Mouse (Mus musculus): ENCODE measurements around the gene Ctnnd2. TPM values are rescaled to one million over a fixed set of nuclear protein-coding genes. Genes with fewer than 3 reads are reported as not detected.

Ctnnd2 gene
- total RNA-seq, 2 experiments from 2014 or later, result 4.1 TPM; not detected in 1

DNA sequence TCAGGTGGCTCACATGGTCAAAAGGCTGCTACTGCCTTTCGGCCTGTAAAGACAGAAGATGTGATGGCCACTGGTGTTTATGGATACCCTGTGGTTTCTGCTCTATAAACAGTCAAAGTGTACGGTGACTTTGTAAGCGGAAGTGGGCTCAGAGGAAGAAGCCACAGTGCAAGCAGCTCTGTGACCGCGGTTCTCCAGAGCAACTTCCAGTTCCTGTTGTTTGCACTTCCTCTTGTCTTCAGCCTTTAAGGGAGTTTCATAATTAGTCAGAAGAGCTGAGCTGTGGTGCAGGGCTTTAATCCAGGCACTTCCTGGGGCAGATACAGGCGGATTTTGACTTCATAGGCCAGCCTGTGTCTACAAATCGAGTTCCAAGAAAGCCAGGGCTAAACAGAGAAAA, 438.2 kb downstream of the Ctnnd2 start:
- 0 out of 2 replicates have a peak, but pooled peaks have one; percentile 50 for ATAC-seq (replicated peaks; ENCODE audit: low FRiP score, low TSS enrichment, poor library complexity, severe bottlenecking)

DNA sequence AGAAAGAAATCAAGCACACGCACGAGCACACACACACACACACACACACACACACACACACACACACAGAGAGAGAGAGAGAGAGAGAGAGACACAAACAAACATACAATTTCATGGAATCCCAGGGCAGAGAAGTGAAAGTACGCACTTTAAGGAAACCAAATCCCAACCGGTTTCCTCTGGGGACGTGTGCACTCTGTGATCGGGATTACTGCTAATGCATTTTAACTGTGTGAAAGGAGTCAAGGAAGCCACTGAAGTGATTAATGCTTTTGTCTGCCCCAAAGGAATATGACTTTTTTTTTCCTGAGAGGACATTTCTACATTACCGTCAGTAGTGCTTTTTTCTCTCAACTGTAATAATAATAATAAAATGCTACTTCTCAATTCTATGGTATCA, 443.1 kb downstream of the Ctnnd2 start:
- no peak for ATAC-seq (replicated peaks; ENCODE audit: low FRiP score, low TSS enrichment, poor library complexity, severe bottlenecking)

DNA sequence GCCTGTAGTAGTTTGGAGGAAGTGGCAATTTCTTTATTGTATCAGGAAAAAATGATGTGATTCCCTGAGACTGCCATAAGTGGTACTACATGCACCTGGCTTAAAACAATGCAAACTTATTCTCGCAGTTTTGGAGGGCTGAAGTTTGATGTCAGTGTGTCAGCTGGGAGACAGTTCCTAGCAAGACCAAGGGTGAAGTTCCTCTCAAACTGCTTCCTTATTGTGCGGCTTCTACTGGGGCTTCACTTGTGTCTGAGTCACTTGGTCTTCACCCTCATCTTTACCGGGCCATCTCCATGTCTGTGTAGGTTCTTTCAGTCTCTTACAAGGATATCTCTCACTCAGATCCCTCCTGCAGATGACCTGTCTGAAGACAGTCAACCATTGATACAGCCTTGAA, 444.5 kb downstream of the Ctnnd2 start:
- no peak for ATAC-seq (replicated peaks; ENCODE audit: low FRiP score, low TSS enrichment, poor library complexity, severe bottlenecking)

DNA sequence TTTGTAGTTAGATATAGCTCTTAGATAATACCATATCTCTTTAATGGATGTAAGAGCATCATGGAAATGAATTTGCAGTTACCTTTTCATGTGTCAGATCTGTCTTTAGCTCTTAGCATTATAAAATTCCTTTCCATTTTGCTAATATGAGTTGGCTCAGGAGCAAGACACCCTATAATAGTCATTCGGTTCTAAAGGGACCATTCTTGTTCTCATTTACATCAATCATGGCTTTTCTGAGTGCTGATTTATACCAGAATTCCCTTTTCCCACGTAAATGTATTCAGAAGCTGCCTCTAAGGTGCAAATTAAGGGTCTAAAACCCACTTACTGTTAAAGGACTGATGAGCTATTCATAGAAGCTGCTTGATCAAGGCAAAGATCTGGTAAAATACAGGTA, 445.5 kb downstream of the Ctnnd2 start:
- no peak for ATAC-seq (replicated peaks; ENCODE audit: low FRiP score, low TSS enrichment, poor library complexity, severe bottlenecking)

DNA sequence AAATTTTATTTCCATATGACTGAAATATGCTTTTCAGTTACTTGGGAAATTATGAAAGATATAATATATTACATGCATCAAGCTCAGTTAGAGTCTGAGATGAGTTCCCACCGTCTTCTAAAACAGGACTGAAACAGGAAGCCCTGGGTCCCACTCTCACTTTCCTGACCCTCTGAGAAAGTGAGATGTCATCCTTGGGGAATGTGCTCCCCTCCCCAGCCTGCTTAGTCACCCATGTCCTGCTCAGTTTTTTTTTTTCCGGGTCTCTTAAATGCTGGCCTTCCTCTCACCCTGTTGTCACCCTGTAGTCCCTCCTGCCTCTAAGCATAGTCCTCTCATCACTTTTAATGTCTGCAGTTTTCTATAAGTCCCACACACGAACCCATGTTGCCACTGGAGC, 456.1 kb downstream of the Ctnnd2 start:
- no peak for ATAC-seq (replicated peaks; ENCODE audit: low FRiP score, low TSS enrichment, poor library complexity, severe bottlenecking)

DNA sequence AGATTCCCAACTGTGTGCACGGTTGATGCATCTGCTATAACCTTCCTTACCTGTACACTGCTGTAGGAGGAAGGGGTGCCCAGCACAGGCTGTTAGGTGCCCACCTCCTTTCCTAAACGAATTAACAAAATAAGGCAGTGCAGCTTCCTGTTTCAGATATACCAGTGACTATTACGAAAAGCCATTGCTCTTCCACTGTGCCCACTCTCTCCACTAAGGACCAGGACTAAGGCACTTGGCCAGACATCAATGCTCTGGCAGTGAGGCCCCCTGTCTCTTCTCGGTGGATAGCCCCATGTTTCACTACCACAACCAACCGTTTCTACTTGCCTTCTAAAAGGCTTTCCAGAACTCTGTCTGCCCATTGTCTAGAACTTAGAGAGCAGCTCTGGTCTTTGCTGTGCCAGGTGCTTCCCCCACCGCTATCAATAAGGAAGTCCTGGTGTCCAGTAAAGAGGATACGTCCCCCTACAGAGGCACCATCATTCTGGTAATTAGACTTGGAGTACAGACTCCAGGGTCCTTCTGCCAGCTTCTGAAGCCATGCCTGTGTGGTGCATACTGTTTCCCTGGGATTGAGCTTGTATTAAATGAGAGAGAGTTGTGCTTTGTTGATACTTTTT, 459.8 kb downstream of the Ctnnd2 start:
- no peak for ATAC-seq (replicated peaks; ENCODE audit: low FRiP score, low TSS enrichment, poor library complexity, severe bottlenecking)

DNA sequence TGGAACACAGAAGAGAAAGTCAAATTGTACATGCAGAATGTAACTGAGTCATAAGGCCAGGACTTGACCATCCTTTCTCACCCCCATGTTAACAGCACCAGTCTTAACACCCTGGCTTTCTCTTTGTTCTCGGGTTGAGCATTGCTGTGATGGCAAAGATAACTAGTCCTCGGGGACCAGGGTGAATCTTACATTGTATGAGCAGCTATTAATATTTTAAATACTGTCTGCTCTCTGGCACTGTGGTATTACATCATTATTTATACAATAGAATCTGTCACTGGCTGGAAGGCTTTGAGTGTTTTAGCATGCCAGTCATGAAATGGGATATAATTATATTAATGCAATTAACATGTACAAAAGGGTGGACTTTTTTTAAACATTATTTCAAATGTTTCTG, 461.5 kb downstream of the Ctnnd2 start:
- ATAC-seq (replicated peaks; ENCODE audit: low FRiP score, low TSS enrichment, poor library complexity, severe bottlenecking), result no peak

DNA sequence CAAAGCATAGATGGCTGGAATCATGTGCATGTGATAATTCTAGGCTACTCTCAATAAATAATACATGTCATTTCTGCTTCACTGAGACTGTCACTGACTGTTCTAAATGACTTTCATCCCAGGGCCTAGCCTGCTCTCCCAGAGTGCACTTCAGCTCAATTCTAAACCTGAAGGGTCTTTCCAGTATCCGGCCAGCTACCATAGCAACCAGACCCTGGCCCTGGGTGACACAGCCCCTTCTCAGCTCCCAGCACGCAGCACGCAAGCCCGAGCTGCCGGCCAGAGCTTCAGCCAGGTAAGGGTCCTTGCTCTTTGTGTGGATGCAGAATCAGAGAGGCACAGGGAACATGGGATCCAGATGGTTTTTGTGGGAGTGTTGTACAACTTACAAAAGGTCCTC, 462.1 kb downstream of the Ctnnd2 start:
- ATAC-seq (replicated peaks; ENCODE audit: low FRiP score, low TSS enrichment, poor library complexity, severe bottlenecking), result no peak

DNA sequence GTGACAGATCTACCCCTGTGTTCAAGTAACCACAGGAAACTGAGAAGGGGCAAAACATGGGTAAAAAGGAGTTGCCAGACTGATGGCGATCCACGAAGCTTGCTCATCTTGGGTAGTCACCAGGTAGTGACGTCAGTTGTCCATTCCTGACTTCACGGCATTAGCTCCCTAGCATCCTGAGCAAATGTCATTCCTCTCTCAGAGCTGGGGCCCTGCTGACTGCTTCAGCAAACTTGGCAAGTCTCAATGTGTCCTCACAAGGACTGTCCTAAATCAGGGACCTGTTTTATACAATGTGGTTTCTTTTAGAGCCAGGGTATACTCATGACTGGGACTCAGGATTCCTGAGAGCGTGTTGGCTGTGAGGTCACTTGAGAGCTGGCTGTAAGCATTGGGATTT, 468.3 kb downstream of the Ctnnd2 start:
- ATAC-seq (replicated peaks; ENCODE audit: low FRiP score, low TSS enrichment, poor library complexity, severe bottlenecking), result no peak

DNA sequence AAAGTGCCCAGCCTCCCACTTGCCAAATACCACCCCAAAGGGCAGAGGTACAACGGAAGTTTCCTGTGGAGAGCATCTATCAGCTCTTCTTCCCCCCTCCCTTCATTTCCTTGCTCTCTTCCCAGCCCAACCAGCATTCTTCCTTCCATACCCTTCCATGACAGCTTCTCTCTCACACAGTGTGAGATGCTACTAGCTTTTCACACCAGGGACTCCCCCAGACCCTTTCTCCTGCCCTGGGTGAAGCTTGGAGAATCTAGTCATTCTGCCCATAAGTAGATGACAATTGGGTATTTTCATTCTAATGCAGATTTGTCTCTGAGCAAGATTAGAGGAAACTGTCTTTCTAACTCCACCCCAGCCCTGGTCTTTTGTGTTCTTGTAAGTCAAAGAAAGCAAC, 473.3 kb downstream of the Ctnnd2 start:
- ATAC-seq (replicated peaks; ENCODE audit: low FRiP score, low TSS enrichment, poor library complexity, severe bottlenecking), result no peak

DNA sequence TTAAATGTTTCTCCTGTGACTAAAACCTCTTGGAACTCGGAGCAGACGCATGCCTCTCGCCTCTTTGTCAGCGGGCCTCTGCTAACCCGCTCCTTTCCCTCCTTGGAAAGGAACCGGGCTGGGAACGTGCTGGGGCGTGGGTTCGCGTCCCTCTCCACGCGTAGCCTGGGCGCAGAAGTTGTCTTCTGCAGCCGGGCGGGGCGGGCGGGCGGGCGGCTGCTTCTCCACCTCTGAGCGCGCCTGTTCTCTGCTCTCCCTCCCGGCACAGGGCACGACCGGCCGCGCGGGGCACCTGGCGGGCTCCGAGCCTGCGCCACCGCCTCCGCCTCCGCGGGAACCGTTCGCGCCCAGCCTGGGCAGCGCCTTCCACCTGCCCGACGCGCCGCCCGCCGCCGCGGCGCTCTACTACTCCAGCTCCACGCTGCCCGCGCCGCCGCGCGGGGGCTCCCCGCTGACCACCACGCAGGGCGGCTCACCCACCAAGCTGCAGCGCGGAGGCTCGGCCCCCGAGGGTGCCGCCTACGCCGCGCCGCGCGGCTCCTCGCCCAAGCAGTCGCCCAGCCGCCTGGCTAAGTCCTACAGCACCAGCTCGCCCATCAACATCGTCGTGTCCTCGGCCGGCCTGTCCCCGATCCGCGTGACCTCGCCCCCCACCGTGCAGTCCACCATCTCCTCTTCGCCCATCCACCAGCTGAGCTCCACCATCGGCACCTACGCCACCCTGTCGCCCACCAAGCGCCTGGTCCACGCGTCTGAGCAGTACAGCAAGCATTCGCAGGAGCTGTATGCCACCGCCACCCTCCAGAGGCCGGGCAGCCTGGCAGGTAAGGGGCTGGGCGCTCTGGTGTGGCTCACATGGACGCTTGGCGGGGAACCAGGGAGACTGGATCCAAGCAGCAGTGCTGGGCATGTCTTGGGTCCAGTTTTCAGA, 474.4 kb downstream of the Ctnnd2 start:
- ATAC-seq (replicated peaks; ENCODE audit: low FRiP score, low TSS enrichment, poor library complexity, severe bottlenecking), result no peak

DNA sequence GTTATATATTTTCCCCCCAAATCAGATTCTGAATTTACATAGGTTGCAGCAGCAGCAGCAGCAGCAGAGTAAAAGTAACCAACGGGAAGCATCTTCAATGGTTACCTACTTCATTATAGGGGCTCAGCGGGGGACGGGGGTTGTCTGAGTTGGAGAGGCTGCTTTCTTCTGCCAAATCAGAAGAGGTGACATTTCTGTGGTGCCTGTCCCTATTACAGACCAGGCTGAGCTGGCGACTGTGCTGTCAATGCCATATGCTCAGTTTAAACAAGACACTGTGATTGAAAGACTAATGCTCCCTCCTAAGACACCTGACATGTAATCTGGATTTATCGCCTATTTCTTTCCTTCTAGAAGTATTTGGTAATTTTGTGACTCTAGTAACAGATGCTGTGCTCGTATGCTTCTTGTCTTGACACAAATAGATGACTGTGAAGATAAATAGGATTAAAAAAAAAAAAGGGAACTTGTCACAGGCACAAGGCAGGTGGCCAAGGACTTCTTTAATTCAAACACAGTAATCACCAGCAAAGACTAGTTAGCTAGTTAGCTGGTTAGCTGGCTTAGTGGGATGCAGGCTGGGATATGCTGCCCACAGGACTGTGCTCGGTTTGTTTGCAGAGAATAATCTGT, 475.4 kb downstream of the Ctnnd2 start:
- no peak for ATAC-seq (replicated peaks; ENCODE audit: low FRiP score, low TSS enrichment, poor library complexity, severe bottlenecking)

DNA sequence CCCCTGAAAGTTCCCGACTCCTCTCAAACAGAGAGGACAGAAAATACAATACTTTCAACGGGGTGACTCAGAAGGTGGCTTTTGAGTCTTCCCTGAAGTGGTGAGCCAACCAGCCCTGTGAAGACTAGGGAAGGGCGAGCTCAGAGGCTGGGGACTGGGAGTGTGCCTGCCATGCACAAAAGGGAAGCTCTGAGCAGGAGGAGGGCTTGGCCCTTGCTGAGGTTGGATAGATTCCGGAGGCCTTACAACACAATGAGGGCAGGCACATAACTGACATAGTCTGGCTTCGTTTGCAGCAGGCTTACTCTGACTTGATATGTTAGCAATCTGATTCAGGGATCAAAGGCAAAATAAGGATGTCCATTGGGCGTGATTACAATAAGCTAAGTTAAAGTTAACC, 477.6 kb downstream of the Ctnnd2 start:
- ATAC-seq (replicated peaks; ENCODE audit: low FRiP score, low TSS enrichment, poor library complexity, severe bottlenecking), result no peak

DNA sequence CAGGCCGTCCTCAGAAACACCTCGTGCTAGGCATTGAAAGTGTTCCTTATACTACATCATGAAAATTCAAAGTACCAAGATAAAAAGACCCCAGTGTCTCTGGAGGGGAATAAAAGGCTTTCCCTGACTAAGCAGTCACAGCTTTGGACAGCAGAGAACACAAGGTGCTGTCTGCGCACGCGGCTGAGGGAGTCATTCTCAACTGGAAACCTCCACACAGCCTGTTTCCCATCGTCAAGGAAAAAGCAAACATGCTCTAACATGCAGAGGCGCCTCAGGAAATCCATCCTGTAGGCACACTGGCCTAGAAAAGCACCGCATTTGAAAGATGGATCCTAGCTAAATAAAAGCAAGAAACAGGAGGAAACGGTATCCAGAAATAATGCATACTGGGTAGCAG, 483.0 kb downstream of the Ctnnd2 start:
- ATAC-seq (replicated peaks; ENCODE audit: low FRiP score, low TSS enrichment, poor library complexity, severe bottlenecking), result no peak

DNA sequence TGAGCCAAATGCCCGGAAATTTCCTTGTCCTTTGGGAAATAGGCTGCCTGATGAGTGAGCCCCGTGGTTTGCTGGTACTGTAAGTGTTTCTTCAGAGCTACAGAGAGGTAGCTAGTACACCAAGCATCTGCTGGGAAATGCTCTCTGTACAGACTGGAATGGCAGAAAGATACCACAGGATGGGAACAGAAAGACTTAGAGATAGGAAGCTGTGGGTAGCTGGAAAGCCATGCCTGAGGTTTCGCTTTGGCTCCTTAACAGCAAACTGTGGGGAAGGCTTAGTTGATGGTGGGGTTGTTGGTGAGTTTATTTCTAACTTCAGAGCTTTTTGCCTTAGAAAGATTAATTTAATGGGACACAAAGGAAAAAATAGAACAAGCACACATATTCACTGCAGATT, 485.2 kb downstream of the Ctnnd2 start:
- ATAC-seq (replicated peaks; ENCODE audit: low FRiP score, low TSS enrichment, poor library complexity, severe bottlenecking), result no peak

DNA sequence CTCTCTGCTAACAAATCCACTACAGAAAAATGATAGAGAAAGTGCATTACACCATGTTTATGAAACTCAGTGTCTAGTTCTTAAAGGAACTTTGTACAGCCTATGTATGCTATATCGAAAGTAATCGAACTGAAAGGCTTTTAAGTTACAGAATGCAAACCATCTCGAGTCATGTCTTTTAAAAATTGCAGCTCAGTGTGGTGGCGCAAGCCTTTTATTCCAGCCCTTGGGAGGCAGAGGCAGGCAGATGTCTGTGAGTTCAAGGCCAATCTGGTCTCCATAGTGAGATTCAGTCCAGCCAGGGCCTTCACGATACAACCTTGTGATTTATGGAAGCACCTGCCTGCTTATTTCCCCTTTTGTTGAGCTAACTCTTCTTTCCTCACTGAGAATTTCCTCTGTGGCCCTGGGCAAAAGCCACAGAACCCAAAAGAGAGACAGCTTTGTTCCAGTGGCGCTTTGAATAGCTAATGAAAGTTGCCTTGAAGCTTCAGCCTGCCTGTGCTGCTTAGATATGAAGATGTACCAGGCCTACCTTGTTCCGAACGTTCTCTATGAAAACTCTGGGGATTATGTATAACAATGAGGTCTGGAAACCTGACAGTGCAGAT, 488.3 kb downstream of the Ctnnd2 start:
- no peak for ATAC-seq (replicated peaks; ENCODE audit: low FRiP score, low TSS enrichment, poor library complexity, severe bottlenecking)

DNA sequence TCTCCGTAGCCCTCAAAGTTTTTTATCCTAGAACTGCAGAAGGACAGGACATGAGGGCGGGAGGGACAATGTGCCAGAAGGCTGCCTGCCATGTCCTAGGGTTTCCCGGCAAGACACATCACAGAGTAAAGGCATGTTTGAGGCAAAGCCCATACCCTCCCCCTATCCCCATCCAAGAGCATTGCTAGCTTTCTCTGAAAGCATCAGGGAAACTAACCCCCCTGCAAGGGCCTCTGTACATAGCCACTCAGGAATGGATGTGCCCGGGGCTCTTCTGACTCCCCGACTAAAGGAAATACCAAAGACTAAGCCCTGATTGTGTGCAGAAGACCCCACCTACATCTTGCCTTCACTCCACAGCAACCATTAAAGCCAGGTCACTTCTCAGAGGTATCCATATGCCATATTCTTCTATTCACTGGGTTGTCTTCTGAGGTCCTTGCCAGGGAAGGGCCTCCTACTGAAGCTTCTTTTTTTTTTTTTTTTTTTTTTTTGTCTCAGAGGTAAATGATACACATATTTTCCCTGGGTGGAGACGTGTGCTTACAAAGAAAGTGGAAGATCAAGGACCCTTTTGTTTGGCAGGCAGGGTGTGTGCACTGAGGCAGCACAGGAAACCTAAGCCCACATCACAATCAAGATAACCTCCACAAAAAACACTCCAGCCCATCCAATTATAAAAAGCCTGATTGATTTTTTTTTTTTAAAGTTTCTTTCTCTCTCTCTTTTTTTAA, 489.5 kb downstream of the Ctnnd2 start:
- ATAC-seq (replicated peaks; ENCODE audit: low FRiP score, low TSS enrichment, poor library complexity, severe bottlenecking), result no peak

DNA sequence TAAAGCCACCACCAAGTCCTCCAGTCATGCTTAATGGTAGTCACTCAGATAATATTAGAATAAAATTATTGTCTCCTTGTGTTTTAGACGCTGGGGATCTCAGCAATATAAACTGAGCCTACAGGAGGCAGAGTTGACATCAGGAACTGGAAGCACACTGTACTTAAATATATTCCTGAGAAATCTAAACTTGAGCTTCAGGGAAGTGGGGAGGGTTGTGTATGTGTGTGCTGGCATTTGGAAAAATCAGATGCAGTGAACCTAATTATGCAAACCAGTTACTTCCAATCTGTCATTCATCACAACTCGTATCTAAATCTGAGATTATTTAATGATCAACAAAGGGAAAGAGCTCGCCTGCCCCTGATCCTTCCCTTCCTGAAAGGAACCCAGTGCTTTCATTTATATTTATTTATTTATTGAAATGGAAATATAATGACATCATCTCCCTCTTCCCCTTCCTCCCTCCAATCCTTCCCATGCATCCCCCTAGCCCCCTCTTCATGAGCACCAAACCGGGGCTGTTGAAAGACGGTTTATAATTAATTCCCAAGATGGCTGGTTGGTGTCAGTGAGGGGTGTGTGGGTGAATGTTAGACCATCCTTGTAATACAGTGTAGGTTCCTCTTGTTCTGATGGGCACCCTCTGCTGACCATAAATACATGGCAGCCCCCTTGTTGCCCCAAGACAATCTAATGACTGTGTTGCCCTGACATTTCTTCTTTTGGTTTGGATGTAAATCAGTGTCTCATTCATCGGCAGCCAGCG, 495.6 kb downstream of the Ctnnd2 start:
- ATAC-seq (replicated peaks; ENCODE audit: low FRiP score, low TSS enrichment, poor library complexity, severe bottlenecking), result no peak

DNA sequence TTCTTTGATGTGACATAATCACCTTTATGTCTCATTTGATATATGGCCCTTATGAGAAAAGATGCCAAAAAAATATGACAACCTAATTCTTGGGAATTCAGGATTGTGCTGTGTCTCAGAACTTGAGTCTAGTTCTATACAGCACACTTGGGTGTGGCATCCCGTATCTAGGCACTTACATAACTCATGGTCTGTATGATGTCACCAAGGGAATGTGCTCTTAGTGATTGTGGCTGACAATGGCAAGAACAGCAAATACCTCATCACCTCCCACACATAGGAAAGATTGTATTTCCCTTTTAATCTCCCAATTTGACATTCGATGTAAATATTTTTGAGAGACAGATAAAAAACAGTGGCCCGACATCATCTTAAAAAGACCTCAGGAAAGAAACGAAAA, 509.5 kb downstream of the Ctnnd2 start:
- no peak for ATAC-seq (replicated peaks; ENCODE audit: low FRiP score, low TSS enrichment, poor library complexity, severe bottlenecking)

Measured in megakaryocyte-erythroid progenitor cell, adult 5-6 weeks (primary cell).